Mouse (Mus musculus) megakaryocyte, embryonic 14.5 days (primary cell): ENCODE measurements at regions not wholly inside any gene's neighbourhood (a gene's known extent, or its start where the extent isn't known, plus 50 kb on each side); places are given as distances from the start of the nearest gene placed in this dataset.

Source experiments
- H3K27me3 ChIP-seq: replicated peaks from 2 replicates; pipeline ENCODE3; 2012; ENCODE audit warnings: inconsistent platforms
- H3K36me3 ChIP-seq: replicated peaks from 2 replicates; pipeline ENCODE3; 2012; ENCODE audit warnings: low read length, inconsistent platforms, mixed read lengths
- H3K4me1 ChIP-seq: 2 replicates; pipeline ENCODE4 v1.6.1; 2012; ENCODE audit warnings: inconsistent platforms
- H3K4me3 ChIP-seq: replicated peaks from 2 replicates; pipeline ENCODE3; 2012; ENCODE audit warnings: moderate library complexity, mild to moderate bottlenecking, inconsistent platforms
- H3K9me3 ChIP-seq: 2 replicates; pipeline ENCODE4 v1.6.1; 2012; ENCODE audit warnings: inconsistent platforms
- FLI1 ChIP-seq: IDR thresholded peaks from 2 replicates; pipeline ENCODE4 v1.6.1; 2012; ENCODE audit warnings: low read length, inconsistent platforms, mixed read lengths
- GATA1 ChIP-seq: IDR thresholded peaks from 3 replicates; pipeline ENCODE4 v1.6.1; 2012; ENCODE audit warnings: mixed read lengths, low read length, inconsistent platforms, borderline replicate concordance

DNA sequence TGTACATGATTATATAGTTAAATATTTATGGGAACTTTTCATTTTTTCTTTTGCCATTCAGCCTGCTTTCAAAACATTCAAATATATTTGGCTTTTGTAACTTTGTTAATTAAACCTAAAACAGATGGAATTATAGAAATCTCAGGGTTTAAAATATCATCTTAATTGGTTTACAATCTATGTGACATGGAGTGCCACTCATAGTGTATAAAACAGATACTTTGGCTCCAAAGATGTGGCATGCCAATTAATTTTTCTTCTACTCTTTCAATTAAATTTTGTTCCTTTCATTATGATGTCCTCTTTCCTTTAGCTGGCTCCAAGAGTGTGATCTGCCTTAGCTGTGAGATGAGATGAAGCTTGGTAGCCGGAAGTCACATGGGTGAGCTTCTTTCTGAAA lies 103.0 kb downstream of the Neurod6 start:
- H3K4me3 ChIP-seq: no peak overlapping the region
- no peaks in the 10 kb centered on the region for H3K4me1 ChIP-seq
- no peaks in the 10 kb centered on the region for H3K36me3 ChIP-seq
- TF ChIP-seq FLI1: no peak
- no peak for TF ChIP-seq GATA1
- H3K9me3 ChIP-seq: no peaks in the 10 kb centered on the region
- peaks cover 5% of the 10 kb centered on the region for H3K27me3 ChIP-seq

DNA sequence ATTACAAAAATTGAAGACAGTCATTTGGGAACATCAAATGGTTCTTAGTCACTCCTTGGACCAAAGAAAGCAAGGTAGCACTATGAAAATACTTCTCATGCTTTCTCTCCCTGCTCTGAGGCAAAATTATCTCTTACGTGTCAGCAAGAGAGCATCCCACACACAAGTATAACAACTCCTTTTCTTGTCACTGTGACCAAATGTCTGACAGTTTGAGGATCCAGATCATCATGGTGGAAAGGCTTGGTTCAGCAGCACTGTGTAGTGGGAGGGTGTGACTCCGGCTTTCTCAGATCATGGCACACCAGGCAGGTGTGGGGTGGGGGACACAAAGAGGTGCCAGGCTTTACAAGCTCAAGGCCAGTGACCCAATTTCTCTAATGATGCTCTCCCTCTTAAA lies 113.5 kb downstream of the Neurod6 start:
- Histone ChIP-seq H3K27me3 (no peaks in the 10 kb centered on the region), H3K9me3 (no peaks in the 10 kb centered on the region), H3K36me3 (no peaks in the 10 kb centered on the region), H3K4me1 (no peaks in the 10 kb centered on the region), H3K4me3 (no peak overlapping the region)
- TF ChIP-seq FLI1: no peak
- no peak for TF ChIP-seq GATA1

DNA sequence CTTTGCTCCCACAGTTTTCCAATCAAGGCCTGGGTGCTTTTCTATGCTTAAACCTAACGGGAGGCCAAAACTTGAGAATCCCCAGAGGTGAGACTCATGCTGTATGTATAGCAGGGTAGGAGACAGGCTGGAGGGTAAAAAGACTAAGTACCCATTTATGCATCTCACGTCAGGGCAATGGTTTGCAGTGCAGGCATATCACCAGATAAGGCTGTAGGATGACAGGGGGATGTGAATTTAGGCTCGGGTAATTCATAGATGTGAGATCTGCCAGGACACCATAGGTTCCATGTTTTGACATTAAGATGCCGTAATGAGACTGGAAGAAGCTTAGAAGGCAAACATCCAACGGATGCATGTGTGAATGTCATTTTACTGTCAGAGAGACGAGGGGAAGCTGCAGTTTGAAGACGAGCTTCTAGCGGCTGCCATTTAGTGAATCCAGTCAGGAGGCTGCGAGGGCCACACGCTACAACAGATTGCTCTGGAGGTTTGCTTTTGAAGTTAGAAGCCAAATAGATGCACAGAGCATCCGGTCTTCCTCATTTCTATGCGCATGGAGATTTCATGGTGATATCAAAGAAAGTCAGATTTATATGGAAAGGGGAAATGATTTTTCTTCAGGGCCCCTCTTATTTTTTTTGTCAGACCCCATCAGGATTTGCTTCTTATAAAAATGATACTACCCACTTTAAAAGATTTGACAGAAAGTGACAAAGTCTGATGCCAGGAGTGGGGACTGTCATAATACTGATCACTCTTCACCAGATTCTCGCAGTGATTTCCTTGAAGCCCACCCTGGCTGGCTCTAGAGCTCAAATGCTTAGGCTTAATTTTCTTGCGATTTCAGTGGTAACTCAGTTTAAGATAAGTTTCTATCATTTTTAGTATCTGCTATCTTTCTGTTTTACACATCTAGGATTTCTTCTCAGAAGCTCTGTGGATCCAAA lies 113.8 kb downstream of the Adcyap1r1 start:
- no peak for TF ChIP-seq GATA1
- no peak for TF ChIP-seq FLI1
- Histone ChIP-seq H3K27me3 (no peaks in the 10 kb centered on the region), H3K4me1 (no peaks in the 10 kb centered on the region), H3K36me3 (no peaks in the 10 kb centered on the region), H3K4me3 (no peak overlapping the region), H3K9me3 (no peaks in the 10 kb centered on the region)

DNA sequence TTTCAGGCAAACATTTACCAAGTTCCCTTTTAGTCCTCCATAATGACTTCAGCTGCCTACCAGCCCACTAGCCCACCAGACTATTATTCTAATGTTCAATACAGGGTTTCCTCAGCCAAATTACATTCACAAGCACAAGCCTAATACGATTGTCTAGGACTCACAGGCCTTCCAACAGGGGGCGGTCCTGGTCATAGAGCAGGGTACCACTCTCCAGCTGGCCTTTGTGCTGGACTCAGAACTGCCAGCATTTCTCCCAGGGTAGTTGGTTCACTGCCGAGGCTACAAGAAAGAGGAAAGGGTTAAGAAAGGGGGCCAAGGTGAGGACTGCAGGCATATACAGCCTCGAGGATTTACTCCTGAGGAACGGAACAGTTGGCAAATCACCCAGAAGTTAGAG lies 108.8 kb downstream of the Adcyap1r1 start:
- Histone ChIP-seq H3K9me3 (no peaks in the 10 kb centered on the region), H3K36me3 (no peaks in the 10 kb centered on the region), H3K4me3 (no peak overlapping the region), H3K4me1 (no peaks in the 10 kb centered on the region), H3K27me3 (peaks cover 6% of the 10 kb centered on the region)
- TF ChIP-seq GATA1 (no peak), FLI1 (no peak)

DNA sequence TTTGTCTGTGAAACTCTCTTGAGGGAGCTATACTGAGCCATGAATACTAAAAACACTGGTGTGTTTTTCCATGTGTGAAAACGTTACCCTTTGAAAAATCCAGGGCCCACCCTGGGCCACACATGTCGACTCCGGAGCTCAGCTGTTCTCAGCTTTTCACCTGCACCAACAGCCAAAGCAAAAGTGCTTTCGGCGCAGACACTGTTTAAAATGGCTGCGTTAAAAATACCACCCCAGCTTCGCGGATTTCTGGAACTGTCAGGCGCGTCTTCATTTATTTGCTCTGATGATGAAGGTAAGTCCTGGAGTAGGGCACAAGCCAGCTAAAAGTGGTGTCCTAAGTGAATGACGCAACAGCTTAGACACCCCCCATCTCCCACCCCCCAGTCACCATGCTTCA lies 108.0 kb downstream of the Adcyap1r1 start:
- Histone ChIP-seq H3K4me3 (no peak overlapping the region), H3K36me3 (no peaks in the 10 kb centered on the region), H3K27me3 (peaks cover 6% of the 10 kb centered on the region), H3K9me3 (no peaks in the 10 kb centered on the region), H3K4me1 (no peaks in the 10 kb centered on the region)
- no peak for TF ChIP-seq FLI1
- no peak for TF ChIP-seq GATA1
